Mouse (Mus musculus) olfactory bulb, adult 2 months (tissue): Measurements from ENCODE around the gene 4430402I18Rik. TPM values are rescaled to one million over a fixed set of nuclear protein-coding genes. Genes with fewer than 3 reads are reported as not detected.

ENCODE experiments used
- H3K27ac ChIP-seq: fragments of 200-500 bp; 2 replicates; pipeline ENCODE4 v1.5.1; 2012; ENCODE audit warnings: low read depth, low read length; ENCODE audit not compliant: insufficient read depth
- H3K4me1 ChIP-seq: fragments of 200-500 bp; 2 replicates; pipeline ENCODE4 v1.6.1; 2012; ENCODE audit warnings: low read length; ENCODE audit not compliant: control insufficient read depth, insufficient read depth
- H3K4me3 ChIP-seq: fragments of 200-500 bp; 2 replicates; pipeline ENCODE4 v1.5.1; 2012; ENCODE audit warnings: mild to moderate bottlenecking, low read depth, low read length, moderate library complexity; ENCODE audit not compliant: insufficient read depth
- CTCF ChIP-seq: fragments of 200-500 bp; IDR thresholded peaks from 2 replicates; pipeline ENCODE4 v1.5.1; 2012; ENCODE audit warnings: low read depth, mild to moderate bottlenecking, low read length, moderate library complexity; ENCODE audit not compliant: insufficient read depth
- POLR2A ChIP-seq: fragments of 200-500 bp; IDR thresholded peaks from 2 replicates; pipeline ENCODE4 v1.6.1; 2012; ENCODE audit warnings: mild to moderate bottlenecking, low read depth, low read length, moderate library complexity; ENCODE audit not compliant: insufficient read depth
- WGBS: fragments of 180-500 bp; shearing (Covaris S2); methylation state at CpG from one replicate; pipeline ENCODE4 v1.1.7; 2018; 5-methylcytosine and 5-hydroxymethylcytosine counted together
- polyA plus RNA-seq: library from polyadenylated mRNA; stranded (reverse); fragments of >200 nt; gene quantifications from 2 replicates; pipeline ENCODE4 v1.2.4, GENCODE M21; 2012; ENCODE audit warnings: low replicate concordance; ENCODE audit not compliant: missing spikeins, insufficient read depth, insufficient read length

Gene 4430402I18Rik
- polyA plus RNA-seq, 1 experiment: not detected

- 63% methylated on average over 2 of the region's 2 CpGs for WGBS
- Histone ChIP-seq H3K4me3 (no peak overlapping the region), H3K4me1 (peaks cover 2% of the 10 kb centered on the region; the same call in 1 of the 2 replicates), H3K27ac (no peak overlapping the region)
- TF ChIP-seq POLR2A (no peak), CTCF (no peak)
These were observed 20.3 kb downstream of the 4430402I18Rik start for GRCm38 (mm10) chr19:28947311-28947710.

- Histone ChIP-seq H3K4me1 (peaks cover 2% of the 10 kb centered on the region; the same call in 1 of the 2 replicates), H3K27ac (no peak overlapping the region), H3K4me3 (no peak overlapping the region)
- 45% methylated on average over 4 of the region's 4 CpGs for WGBS
- TF ChIP-seq CTCF (no peak), POLR2A (no peak)
These were observed 20.8 kb downstream of the 4430402I18Rik start for GRCm38 (mm10) chr19:28946782-28947181.

DNA sequence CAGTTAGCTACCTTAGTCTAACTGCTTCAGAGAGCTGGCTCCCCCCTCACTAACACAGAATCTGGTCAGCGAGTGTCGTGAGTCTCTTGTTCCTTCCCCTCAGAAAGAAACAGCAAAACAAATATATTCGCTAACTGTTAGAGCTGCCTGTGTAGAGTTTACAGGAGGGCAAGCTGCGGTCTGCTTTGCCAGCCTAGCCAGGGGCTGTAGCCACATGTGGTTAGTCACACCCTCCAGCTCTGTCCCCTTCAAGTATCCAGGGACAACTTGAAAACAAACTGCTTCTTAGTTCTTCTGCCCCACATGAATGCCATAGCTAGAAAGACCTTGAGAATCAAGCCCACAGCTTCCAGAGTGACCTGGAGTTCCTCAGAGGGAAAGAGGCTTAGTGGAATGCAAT, 26.3 kb downstream of the 4430402I18Rik start:
- TF ChIP-seq POLR2A: no peak
- TF ChIP-seq CTCF: no peak
- Histone ChIP-seq H3K4me3 (no peak overlapping the region), H3K27ac (no peak overlapping the region), H3K4me1 (peaks cover 3% of the 10 kb centered on the region; the same call in 1 of the 2 replicates)
- WGBS: 65% methylated on average over 4 of the region's 4 CpGs

DNA sequence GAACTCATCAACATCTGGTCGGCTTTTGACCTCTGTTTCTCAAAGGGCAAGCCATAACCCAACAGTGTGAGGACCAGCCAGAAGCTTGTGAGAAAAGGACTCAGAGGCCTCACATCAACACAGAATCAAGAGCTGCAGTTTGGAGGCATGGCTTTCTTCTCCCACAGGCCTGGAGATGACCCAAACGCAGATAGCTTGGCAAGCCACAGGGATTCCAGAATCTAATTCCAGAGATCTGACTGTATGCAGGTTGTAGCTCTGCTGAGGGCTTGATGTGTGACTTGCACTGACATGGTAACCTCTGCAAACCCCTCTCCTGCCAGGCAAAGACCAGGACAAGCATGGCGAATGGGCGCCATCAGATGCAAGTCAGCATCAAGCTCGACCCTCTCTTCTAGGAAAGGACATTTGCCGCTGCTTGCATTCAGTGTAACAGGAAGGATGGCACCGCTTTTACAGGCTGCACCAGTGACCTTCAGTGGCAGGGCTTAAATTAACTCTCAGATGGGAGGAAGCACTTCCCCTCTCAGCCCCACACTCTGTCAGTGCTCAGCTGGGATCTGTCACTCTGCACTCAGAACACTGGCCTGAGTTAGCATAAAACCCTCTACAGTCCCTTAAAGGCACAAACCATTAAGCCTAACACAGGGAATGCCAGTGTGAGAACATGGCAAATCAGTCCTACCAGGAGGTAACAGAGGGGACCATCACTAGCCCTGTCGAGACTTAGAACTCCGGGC, 27.3 kb downstream of the 4430402I18Rik start:
- Histone ChIP-seq H3K27ac (no peak overlapping the region), H3K4me1 (peaks cover 3% of the 10 kb centered on the region; the same call in 1 of the 2 replicates), H3K4me3 (no peak overlapping the region)
- no peak for TF ChIP-seq CTCF
- TF ChIP-seq POLR2A: no peak
- WGBS: 80% methylated on average over 9 of the region's 9 CpGs

GRCm38 (mm10) chr19:28934897-28935296, 32.7 kb downstream of the 4430402I18Rik start:
- Histone ChIP-seq H3K27ac (no peak overlapping the region), H3K4me3 (no peak overlapping the region), H3K4me1 (no peaks in the 10 kb centered on the region)
- WGBS: 85% methylated on average over 3 of the region's 3 CpGs
- TF ChIP-seq CTCF: no peak
- no peak for TF ChIP-seq POLR2A

GRCm38 (mm10) chr19:28929034-28929433, 38.6 kb downstream of the 4430402I18Rik start:
- H3K4me3 ChIP-seq: no peak overlapping the region
- H3K4me1 ChIP-seq: peaks cover 5% of the 10 kb centered on the region; the same call in 1 of the 2 replicates
- TF ChIP-seq POLR2A: no peak
- no peak for TF ChIP-seq CTCF
- no peak overlapping the region for H3K27ac ChIP-seq

GRCm38 (mm10) chr19:28927396-28927795, 40.2 kb downstream of the 4430402I18Rik start:
- 30% methylated on average over 4 of the region's 4 CpGs for WGBS
- H3K4me3 ChIP-seq: no peak overlapping the region
- H3K27ac ChIP-seq: no peak overlapping the region
- TF ChIP-seq POLR2A: no peak
- TF ChIP-seq CTCF: no peak
- peaks cover 5% of the 10 kb centered on the region; the same call in 1 of the 2 replicates for H3K4me1 ChIP-seq

GRCm38 (mm10) chr19:28926366-28926765, 41.2 kb downstream of the 4430402I18Rik start:
- WGBS: 80% methylated on average over 5 of the region's 5 CpGs
- Histone ChIP-seq H3K27ac (no peak overlapping the region), H3K4me3 (no peak overlapping the region), H3K4me1 (peaks cover 5% of the 10 kb centered on the region; the same call in 1 of the 2 replicates)
- TF ChIP-seq CTCF: no peak
- TF ChIP-seq POLR2A: no peak

GRCm38 (mm10) chr19:28917839-28918238, 49.8 kb downstream of the 4430402I18Rik start:
- H3K4me1 ChIP-seq: peaks cover 3% of the 10 kb centered on the region
- no peak overlapping the region for H3K27ac ChIP-seq
- WGBS: 83% methylated on average over 5 of the region's 5 CpGs
- no peak overlapping the region for H3K4me3 ChIP-seq
- TF ChIP-seq CTCF (no peak), POLR2A (no peak)
